Mouse (Mus musculus) hematopoietic stem cell, adult 5-6 weeks (primary cell): ENCODE measurements at regions not wholly inside any gene's neighbourhood (a gene's known extent, or its start where the extent isn't known, plus 50 kb on each side); places are given as distances from the start of the nearest gene placed in this dataset.

Source experiments
- ATAC-seq, 2 experiments: fragments of 125-278 bp in 1 of 2; replicated peaks in 1 of 2; 2 replicates each; pipeline ENCODE4 v1.8.0; 2016 to 2017; ENCODE audit warnings: inconsistent platforms in 2 of 2, mild to moderate bottlenecking in 2 of 2, moderate number of reproducible peaks in 2 of 2, low read depth in 1 of 2, moderate TSS enrichment in 1 of 2; ENCODE audit not compliant: low FRiP score in 2 of 2, poor library complexity in 2 of 2, severe bottlenecking in 2 of 2, insufficient read depth in 1 of 2, low TSS enrichment in 1 of 2

- ATAC-seq: no peak
Measured at GRCm38 (mm10) chr3:126276008-126276700, 87.3 kb upstream of the Arsj start.

- no peak for ATAC-seq
Measured at GRCm38 (mm10) chr3:126284294-126285090, 79.0 kb upstream of the Arsj start.

- no peak for ATAC-seq
Measured at GRCm38 (mm10) chr3:126292259-126292658, 71.2 kb upstream of the Arsj start.

- no peak for ATAC-seq
Measured at GRCm38 (mm10) chr3:126292830-126293229, 70.7 kb upstream of the Arsj start.

GRCm38 (mm10) chr3:126293645-126294044, 69.8 kb upstream of the Arsj start:
- ATAC-seq: no peak

GRCm38 (mm10) chr3:126295932-126296331, 67.6 kb upstream of the Arsj start:
- no peak for ATAC-seq

GRCm38 (mm10) chr3:126299257-126299656, 64.2 kb upstream of the Arsj start:
- 0 out of 4 replicates have a peak, but pooled peaks of 1 of the 2 experiments have one; percentile 12 for ATAC-seq

GRCm38 (mm10) chr3:126308303-126308702, 55.2 kb upstream of the Arsj start:
- ATAC-seq: no peak
